Comparison of ENCODE assay signal across 21 mouse cellular contexts in genomic region chr3:131186193-131186592, GRCm38 (mm10).
"Had no signal": no experiment of that assay in that cellular context is flagged by ENCODE, and none has a peak within 500 bp of the region (broad histone marks: within the 10 kb centered on the region; RNA-seq: fewer than 3 reads in every experiment).

No protein-coding gene starts in this region.

- H3K27me3 ChIP-seq: limb, embryonic 12.5 days; limb, embryonic 15.5 days had no signal

- H3K27ac ChIP-seq: limb, embryonic 12.5 days; limb, embryonic 15.5 days; liver, embryonic 14.5 days; midbrain, embryonic 10.5 days; stomach, postnatal 0 days had no signal

- ATAC-seq: inflammation-experienced regulatory T-cells, adult 6 months; intestine, embryonic 16.5 days; liver, postnatal 0 days had no signal

- H3K9me3 ChIP-seq: limb, embryonic 12.5 days; limb, embryonic 15.5 days; megakaryocyte, embryonic 14.5 days; midbrain, embryonic 10.5 days had no signal

- H3K4me3 ChIP-seq: limb, embryonic 12.5 days; limb, embryonic 15.5 days; megakaryocyte, embryonic 14.5 days; midbrain, embryonic 10.5 days had no signal

- H3K4me2 ChIP-seq: limb, embryonic 12.5 days; limb, embryonic 15.5 days; liver, embryonic 11.5 days had no signal

- DNase-seq: kidney, adult 18-20 months; kidney, postnatal 14 days; kidney, postnatal 4 days; left cerebral cortex, postnatal 4 days; liver, postnatal 0 days; midbrain, embryonic 14.5 days; right cerebral cortex, adult 18-20 months; right cerebral cortex, postnatal 14 days; right cerebral cortex, postnatal 4 days; thymus, adult 2 months; thymus, postnatal 14 days; thymus, postnatal 4 days had no signal

- H3K9ac ChIP-seq: limb, embryonic 12.5 days; limb, embryonic 15.5 days; liver, embryonic 14.5 days; liver, postnatal 0 days had no signal

- H3K4me1 ChIP-seq: limb, embryonic 15.5 days; megakaryocyte, embryonic 14.5 days had no signal
